Mouse (Mus musculus): ENCODE data around the gene 4930426L09Rik. TPM values are rescaled to one million over a fixed set of nuclear protein-coding genes. Genes with fewer than 3 reads are reported as not detected.

The 4930426L09Rik gene
- polyA plus RNA-seq, 1 experiment from 2014 or later = 0.59 TPM

- Histone ChIP-seq H3K4me1 (no peaks in the 10 kb centered on the region), H3K27me3 (replicated peaks) (no peaks in the 10 kb centered on the region), H3K4me3 (no peak overlapping the region), H3K9me3 (no peaks in the 10 kb centered on the region), H3K9ac (no peak overlapping the region), H3K4me2 (no peak overlapping the region), H3K27ac (no peak overlapping the region), H3K36me3 (replicated peaks) (no peaks in the 10 kb centered on the region)
- no peak for ATAC-seq (replicated peaks)
- WGBS = 93% methylated on average over 5 of the region's 5 CpGs
These were observed 38.6 kb upstream of the 4930426L09Rik start for GRCm38 (mm10) chr2:18959558-18959957.

DNA sequence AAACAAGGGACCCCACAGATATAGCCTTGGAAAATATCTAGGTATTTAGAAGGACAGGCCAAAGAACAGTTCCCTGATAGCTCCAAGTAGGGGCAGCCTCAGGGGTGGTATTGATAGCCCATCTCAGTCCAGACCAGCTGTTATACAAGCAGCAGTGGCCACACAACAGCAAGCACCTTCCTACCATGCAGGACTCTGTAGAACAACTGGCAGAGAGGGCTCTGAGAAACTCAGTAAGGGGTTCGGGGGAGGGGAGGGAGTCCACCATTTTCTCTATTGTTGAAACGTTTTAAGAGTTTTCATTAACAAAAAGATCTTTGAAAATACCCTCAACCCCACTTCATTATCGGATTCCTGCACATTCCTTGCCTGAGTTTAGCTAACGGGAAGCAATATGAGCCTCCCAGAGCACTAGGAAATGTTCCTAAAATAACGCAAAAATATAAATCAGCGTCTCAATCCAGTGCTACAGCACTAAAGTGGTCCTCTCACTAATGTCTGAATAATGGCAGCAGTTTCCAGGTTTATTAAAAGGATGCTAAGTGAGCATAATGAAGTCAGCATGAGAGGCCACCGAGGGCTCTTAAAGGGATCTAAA is 37.7 kb upstream of the 4930426L09Rik start:
- ATAC-seq (replicated peaks) = no peak
- Histone ChIP-seq H3K9ac (no peak overlapping the region), H3K4me3 (no peak overlapping the region), H3K27ac (no peak overlapping the region), H3K4me1 (no peaks in the 10 kb centered on the region), H3K4me2 (no peak overlapping the region), H3K9me3 (no peaks in the 10 kb centered on the region), H3K27me3 (replicated peaks) (no peaks in the 10 kb centered on the region), H3K36me3 (replicated peaks) (no peaks in the 10 kb centered on the region)
- WGBS = 44% methylated on average over 7 of the region's 7 CpGs

DNA sequence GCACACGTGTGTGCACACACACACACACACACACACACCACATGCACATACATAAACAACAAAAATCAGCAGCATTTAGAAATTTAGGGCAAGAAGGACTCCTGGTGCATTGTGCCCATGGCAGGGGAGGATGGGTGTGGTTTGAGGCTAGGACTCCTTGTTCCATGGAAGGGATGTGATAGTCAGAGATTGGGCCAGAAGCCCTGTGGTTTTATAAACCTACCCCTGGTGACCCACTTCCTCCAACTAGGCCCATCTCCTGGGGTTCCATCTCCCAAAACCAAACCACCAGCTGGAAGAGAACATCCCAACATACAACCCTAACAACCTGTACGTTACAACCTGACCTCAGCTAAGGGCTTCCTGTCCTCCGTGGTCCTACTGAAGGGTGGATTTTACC is 35.6 kb upstream of the 4930426L09Rik start:
- H3K4me3 ChIP-seq = no peak overlapping the region
- H3K27me3 ChIP-seq (replicated peaks) = no peaks in the 10 kb centered on the region
- WGBS = 92% methylated on average over 3 of the region's 3 CpGs

DNA sequence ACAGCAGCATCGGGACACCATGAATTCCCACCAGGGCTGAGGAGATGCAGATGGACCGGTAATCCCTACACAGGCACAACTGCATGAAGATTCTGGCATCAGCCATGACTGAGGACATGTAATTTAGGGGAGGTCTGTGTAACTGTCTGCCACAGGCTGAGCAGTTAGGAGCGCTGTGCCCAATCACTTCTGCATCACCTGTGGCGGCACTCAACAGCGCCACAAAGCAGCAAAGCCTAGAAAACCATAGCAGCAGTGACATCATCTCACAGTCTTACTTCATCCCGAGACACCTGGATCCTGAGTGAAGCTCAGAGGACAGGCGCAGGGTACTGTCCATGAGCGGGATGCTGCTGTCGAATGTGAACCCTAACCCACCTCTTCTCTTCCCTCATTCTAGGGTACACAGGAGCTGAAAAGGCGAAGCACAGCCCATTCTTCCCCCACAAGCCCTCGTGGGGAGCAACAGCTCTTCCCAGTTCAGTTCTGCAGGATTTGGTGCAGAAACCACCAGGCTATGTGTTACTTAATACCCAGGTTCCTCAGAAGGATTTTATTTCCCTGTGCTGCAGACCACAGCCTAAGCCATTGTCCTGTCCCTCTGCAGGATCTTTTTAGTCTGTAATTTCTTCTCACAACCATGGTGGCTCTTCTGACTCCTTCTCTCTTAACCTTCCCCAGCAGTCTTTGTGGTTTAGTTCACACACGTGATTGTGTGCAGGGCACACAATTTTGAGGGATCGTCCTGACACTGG is 34.7 kb upstream of the 4930426L09Rik start:
- H3K9ac ChIP-seq = no peak overlapping the region
- no peaks in the 10 kb centered on the region for H3K36me3 ChIP-seq (replicated peaks)
- H3K9me3 ChIP-seq = no peaks in the 10 kb centered on the region
- H3K27ac ChIP-seq = no peak overlapping the region
- H3K4me3 ChIP-seq = no peak overlapping the region
- ATAC-seq (replicated peaks) = no peak
- H3K4me2 ChIP-seq = no peak overlapping the region
- H3K4me1 ChIP-seq = no peaks in the 10 kb centered on the region
- WGBS = 78% methylated on average over 13 of the region's 13 CpGs
- no peaks in the 10 kb centered on the region for H3K27me3 ChIP-seq (replicated peaks)

More for the DNA sequence above, 35.6 kb upstream of the 4930426L09Rik start:
- no peaks in the 10 kb centered on the region for H3K36me3 ChIP-seq (replicated peaks)
- H3K9me3 ChIP-seq = no peaks in the 10 kb centered on the region
- no peaks in the 10 kb centered on the region for H3K4me1 ChIP-seq
- no peak for ATAC-seq (replicated peaks)
- H3K4me2 ChIP-seq = no peak overlapping the region
- H3K9ac ChIP-seq = no peak overlapping the region
- H3K27ac ChIP-seq = no peak overlapping the region

GRCm38 (mm10) chr2:18965108-18965507 is 33.0 kb upstream of the 4930426L09Rik start:
- WGBS = 88% methylated on average over 3 of the region's 3 CpGs

GRCm38 (mm10) chr2:18965950-18966349 is 32.2 kb upstream of the 4930426L09Rik start:
- H3K4me3 ChIP-seq = no peak overlapping the region
- 98% methylated on average over 2 of the region's 2 CpGs for WGBS
- H3K9ac ChIP-seq = no peak overlapping the region
- no peaks in the 10 kb centered on the region for H3K4me1 ChIP-seq
- H3K27ac ChIP-seq = no peak overlapping the region
- no peak overlapping the region for H3K4me2 ChIP-seq
- H3K9me3 ChIP-seq = no peaks in the 10 kb centered on the region
- no peaks in the 10 kb centered on the region for H3K36me3 ChIP-seq (replicated peaks)
- H3K27me3 ChIP-seq (replicated peaks) = no peaks in the 10 kb centered on the region
- no peak for ATAC-seq (replicated peaks)

More at GRCm38 (mm10) chr2:18965108-18965507, 33.0 kb upstream of the 4930426L09Rik start:
- Histone ChIP-seq H3K4me1 (no peaks in the 10 kb centered on the region), H3K4me3 (no peak overlapping the region), H3K27me3 (replicated peaks) (no peaks in the 10 kb centered on the region), H3K4me2 (no peak overlapping the region), H3K9ac (no peak overlapping the region), H3K36me3 (replicated peaks) (no peaks in the 10 kb centered on the region), H3K27ac (no peak overlapping the region), H3K9me3 (no peaks in the 10 kb centered on the region)
- no peak for ATAC-seq (replicated peaks)

- Histone ChIP-seq H3K4me3 (no peak overlapping the region), H3K4me2 (no peak overlapping the region), H3K36me3 (replicated peaks) (no peaks in the 10 kb centered on the region), H3K27me3 (replicated peaks) (no peaks in the 10 kb centered on the region), H3K9ac (no peak overlapping the region), H3K27ac (no peak overlapping the region), H3K4me1 (no peaks in the 10 kb centered on the region), H3K9me3 (no peaks in the 10 kb centered on the region)
- 92% methylated on average over 5 of the region's 5 CpGs for WGBS
- no peak for ATAC-seq (replicated peaks)
These were observed 31.6 kb upstream of the 4930426L09Rik start for GRCm38 (mm10) chr2:18966566-18966965.

- no peaks in the 10 kb centered on the region for H3K36me3 ChIP-seq (replicated peaks)
- no peak overlapping the region for H3K9ac ChIP-seq
- no peaks in the 10 kb centered on the region for H3K4me1 ChIP-seq
- no peak overlapping the region for H3K27ac ChIP-seq
- no peak overlapping the region for H3K4me3 ChIP-seq
- 92% methylated on average over 5 of the region's 5 CpGs for WGBS
- ATAC-seq (replicated peaks) = no peak
- H3K9me3 ChIP-seq = no peaks in the 10 kb centered on the region
- H3K27me3 ChIP-seq (replicated peaks) = no peaks in the 10 kb centered on the region
- no peak overlapping the region for H3K4me2 ChIP-seq
These were observed 30.6 kb upstream of the 4930426L09Rik start for GRCm38 (mm10) chr2:18967451-18968063.

- 86% methylated on average over 5 of the region's 5 CpGs for WGBS
- Histone ChIP-seq H3K4me1 (no peaks in the 10 kb centered on the region), H3K4me3 (no peak overlapping the region), H3K36me3 (replicated peaks) (no peaks in the 10 kb centered on the region), H3K4me2 (no peak overlapping the region), H3K27ac (no peak overlapping the region), H3K9ac (no peak overlapping the region), H3K9me3 (no peaks in the 10 kb centered on the region), H3K27me3 (replicated peaks) (no peaks in the 10 kb centered on the region)
- no peak for ATAC-seq (replicated peaks)
These were observed 29.0 kb upstream of the 4930426L09Rik start for GRCm38 (mm10) chr2:18969066-18969681.

GRCm38 (mm10) chr2:18970461-18970860 is 27.7 kb upstream of the 4930426L09Rik start:
- ATAC-seq (replicated peaks) = no peak
- no peak overlapping the region for H3K4me2 ChIP-seq

DNA sequence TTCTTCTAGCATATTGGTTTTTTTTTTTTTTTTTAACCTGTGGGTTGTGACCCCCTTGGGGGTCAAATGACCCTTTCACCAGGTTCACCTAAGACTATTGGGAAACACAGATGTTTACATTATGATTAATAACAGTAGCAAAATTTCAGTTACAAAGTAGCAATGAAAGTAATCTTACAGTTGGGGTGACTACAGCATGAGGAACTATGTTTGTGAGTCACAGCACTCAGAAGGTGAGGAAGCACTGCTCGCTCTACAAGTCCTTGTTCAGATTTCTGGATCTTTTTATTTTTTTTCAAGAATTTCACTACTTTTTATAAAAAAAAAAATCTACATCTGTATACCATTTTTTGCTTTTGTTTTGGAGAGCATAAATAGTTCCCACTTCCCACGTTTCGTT is 26.6 kb upstream of the 4930426L09Rik start:
- WGBS = 94% methylated on average over 3 of the region's 3 CpGs
- Histone ChIP-seq H3K4me1 (no peaks in the 10 kb centered on the region), H3K27ac (no peak overlapping the region), H3K27me3 (replicated peaks) (no peaks in the 10 kb centered on the region), H3K9me3 (no peaks in the 10 kb centered on the region), H3K36me3 (replicated peaks) (no peaks in the 10 kb centered on the region), H3K4me2 (no peak overlapping the region), H3K4me3 (no peak overlapping the region), H3K9ac (no peak overlapping the region)
- ATAC-seq (replicated peaks) = no peak

More at GRCm38 (mm10) chr2:18970461-18970860, 27.7 kb upstream of the 4930426L09Rik start:
- Histone ChIP-seq H3K36me3 (replicated peaks) (no peaks in the 10 kb centered on the region), H3K27me3 (replicated peaks) (no peaks in the 10 kb centered on the region), H3K9ac (no peak overlapping the region), H3K9me3 (no peaks in the 10 kb centered on the region), H3K4me1 (no peaks in the 10 kb centered on the region), H3K4me3 (no peak overlapping the region), H3K27ac (no peak overlapping the region)
- WGBS = 86% methylated on average over 2 of the region's 2 CpGs

DNA sequence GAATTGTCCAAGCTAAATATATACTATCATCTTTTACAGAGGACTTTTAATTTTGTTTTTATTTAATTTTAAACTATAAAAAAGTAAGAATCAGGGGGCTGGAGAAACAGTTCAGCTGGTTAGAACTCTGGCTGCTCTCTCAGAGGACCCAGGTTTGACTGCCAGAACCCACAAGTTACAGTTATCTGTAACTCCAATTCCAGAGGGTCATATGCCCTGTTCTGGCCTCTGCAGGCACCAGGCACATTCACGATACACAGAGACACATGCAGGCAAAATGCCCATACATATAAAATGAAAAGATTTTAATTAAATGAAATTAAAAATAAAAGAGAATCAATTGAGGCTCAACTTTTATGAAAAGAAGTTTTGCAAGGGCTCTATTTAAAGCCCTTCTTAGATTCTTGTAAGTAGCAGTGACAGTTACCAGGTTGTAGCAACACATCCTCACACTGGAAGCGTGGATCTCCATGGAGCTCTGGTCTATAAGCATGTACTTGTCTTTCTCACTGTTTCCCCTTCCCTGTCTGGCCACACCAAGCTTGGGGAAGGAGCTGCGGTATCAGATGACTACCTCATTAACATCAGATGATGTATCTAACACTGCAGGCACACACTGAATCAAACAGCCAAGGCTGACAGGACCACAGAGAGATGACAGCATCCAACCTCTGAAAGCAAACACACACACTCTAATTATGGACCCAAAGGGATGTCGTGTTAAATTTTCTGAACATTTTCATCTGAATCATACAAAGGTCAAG is 23.1 kb upstream of the 4930426L09Rik start:
- WGBS = 54% methylated on average over 4 of the region's 4 CpGs
- H3K9me3 ChIP-seq = no peaks in the 10 kb centered on the region
- no peaks in the 10 kb centered on the region for H3K4me1 ChIP-seq
- H3K9ac ChIP-seq = no peak overlapping the region
- H3K27me3 ChIP-seq (replicated peaks) = no peaks in the 10 kb centered on the region
- ATAC-seq (replicated peaks) = 0 out of 2 replicates have a peak, but pooled peaks have one; percentile 24
- no peak overlapping the region for H3K27ac ChIP-seq
- H3K4me3 ChIP-seq = no peak overlapping the region
- no peak overlapping the region for H3K4me2 ChIP-seq
- no peaks in the 10 kb centered on the region for H3K36me3 ChIP-seq (replicated peaks)
